ENCODE assay signal across 24 mouse cellular contexts in the genomic region with DNA sequence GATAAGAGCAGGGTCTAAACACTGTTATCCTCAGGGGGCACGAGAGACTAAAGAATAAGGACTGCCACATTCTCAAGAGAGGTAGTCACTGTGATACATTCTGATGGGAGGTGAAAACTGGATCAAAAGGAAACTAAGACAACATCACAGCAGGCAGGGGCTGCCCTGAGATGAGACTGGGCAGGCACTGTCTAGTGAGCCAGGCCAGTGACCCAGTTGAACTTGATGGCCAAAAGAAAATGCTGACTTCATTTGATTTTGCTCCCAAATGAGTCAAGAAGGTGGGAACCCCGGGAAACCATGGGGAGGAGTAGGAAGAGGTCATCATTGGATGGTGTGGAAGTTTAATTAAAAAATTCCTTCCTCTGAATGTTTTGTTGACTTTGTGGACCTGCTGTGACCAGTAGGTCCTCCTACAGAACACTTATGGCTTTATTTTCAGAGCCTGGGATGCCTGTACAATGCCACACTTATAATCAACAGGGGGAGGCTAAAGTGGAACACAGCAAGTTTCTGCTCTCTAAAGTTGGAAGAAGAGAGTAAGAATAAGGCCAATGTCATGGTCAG. TPM values are rescaled to one million over a fixed set of nuclear protein-coding genes. Genes with fewer than 3 reads are reported as not detected.
DNase-seq lines count a peak whose midpoint lies in the region; ATAC-seq and TF ChIP-seq lines count a peak whose summit lies in the region.
"Had no signal": no experiment of that assay in that cellular context is flagged by ENCODE, and none has a peak within 500 bp of the region (broad histone marks: within the 10 kb centered on the region; RNA-seq: fewer than 3 reads in every experiment).

No protein-coding gene starts in this region.

- WGBS in heart, adult 2 months, result 66% methylated on average over 2 of the region's 2 CpGs
- WGBS in kidney, embryonic 16.5 days, result 72% methylated on average over 2 of the region's 2 CpGs
- 62% methylated on average over 2 of the region's 2 CpGs for WGBS in kidney, adult 2 months
- 80% methylated on average over 2 of the region's 2 CpGs for WGBS in midbrain, embryonic 11.5 days

- TF ChIP-seq CTCF in heart, adult 2 months (IDR thresholded peaks at IDR 0.05), result no peak
- no peak for TF ChIP-seq CTCF in kidney, adult 2 months (conservative IDR thresholded peaks at IDR 0.05; ENCODE audit: insufficient read depth, insufficient read length, low read depth, low read length)
- no peak for TF ChIP-seq CTCF in Patski (IDR thresholded peaks at IDR 0.05)

- H3K27ac ChIP-seq in heart, adult 2 months, result no peak overlapping the region
- H3K27ac ChIP-seq in kidney, embryonic 16.5 days (ENCODE audit: low read length), result no peak overlapping the region
- no peak overlapping the region for H3K27ac ChIP-seq in kidney, adult 2 months (ENCODE audit: insufficient read depth, low read depth, low read length)
- H3K27ac ChIP-seq in midbrain, embryonic 11.5 days (ENCODE audit: low read depth, low read length), result no peak overlapping the region
- H3K27ac ChIP-seq: forebrain, embryonic 10.5 days; forebrain, embryonic 13.5 days; heart, embryonic 10.5 days; heart, embryonic 13.5 days; hindbrain, embryonic 14.5 days; hindbrain, postnatal 0 days had no signal

- no peaks in the 10 kb centered on the region; the same call in 1 of the 2 replicates for H3K36me3 ChIP-seq in heart, adult 2 months (ENCODE audit: control insufficient read depth, insufficient read depth, low read length)
- peaks cover 7% of the 10 kb centered on the region; the same call in 1 of the 2 replicates for H3K36me3 ChIP-seq in kidney, embryonic 16.5 days (ENCODE audit: insufficient read depth, low read length)
- H3K36me3 ChIP-seq in kidney, adult 2 months (ENCODE audit: control insufficient read depth, insufficient read depth, low read length), result no peaks in the 10 kb centered on the region; the same call in 1 of the 2 replicates
- H3K36me3 ChIP-seq in midbrain, embryonic 11.5 days (ENCODE audit: control insufficient read depth, insufficient read depth, low read length), result no peaks in the 10 kb centered on the region

- no peak for TF ChIP-seq POLR2A in heart, adult 2 months (IDR thresholded peaks at IDR 0.05; ENCODE audit: insufficient read depth, low read depth, low read length)
- TF ChIP-seq POLR2A in kidney, adult 2 months (IDR thresholded peaks at IDR 0.05; ENCODE audit: low read depth, low read length), result no peak

- H3K79me2 ChIP-seq in heart, adult 2 months (replicated peaks; ENCODE audit: control insufficient read depth, insufficient read depth, low read length), result peaks cover 2% of the 10 kb centered on the region

- peaks cover 6% of the 10 kb centered on the region; the same call in 1 of the 2 replicates for H3K9me3 ChIP-seq in kidney, embryonic 16.5 days (ENCODE audit: low read length)
- H3K9me3 ChIP-seq in midbrain, embryonic 11.5 days (ENCODE audit: control insufficient read depth, low read length), result peaks cover 3% of the 10 kb centered on the region; the same call in 1 of the 2 replicates
- H3K9me3 ChIP-seq: forebrain, embryonic 13.5 days had no signal

- CTCF ChIA-PET in Patski (lab: Charles Lee), result interaction anchor here (1.9 to 4.0 kb wide), 4 partner anchors 9 to 19 kb away, joined by 6 to 18 read pairs (median 9); no protein-coding TSS in a partner anchor

- ATAC-seq in kidney, embryonic 16.5 days (ENCODE audit: low FRiP score, low TSS enrichment), result peak; percentile 82
- peak; percentile 35 for ATAC-seq in Patski
- ATAC-seq in midbrain, embryonic 11.5 days (ENCODE audit: low FRiP score), result no peak
- ATAC-seq: forebrain, embryonic 13.5 days; forebrain, embryonic 16.5 days; hindbrain, postnatal 0 days had no signal

- in situ Hi-C loops in Patski (cut with MboI; ENCODE audit: low pct_unique_long_range_greater_than_20kb), result no loop called here

- H3K27me3 ChIP-seq in heart, adult 2 months (ENCODE audit: control insufficient read depth, insufficient read depth, low read length), result no peaks in the 10 kb centered on the region
- H3K27me3 ChIP-seq in kidney, embryonic 16.5 days (ENCODE audit: insufficient read depth, low read length), result no peaks in the 10 kb centered on the region
- H3K27me3 ChIP-seq in kidney, adult 2 months (replicated peaks; ENCODE audit: control insufficient read depth, insufficient read depth, low read length), result no peaks in the 10 kb centered on the region
- no peaks in the 10 kb centered on the region for H3K27me3 ChIP-seq in Patski
- H3K27me3 ChIP-seq in midbrain, embryonic 11.5 days (ENCODE audit: control insufficient read depth, insufficient read depth, low read length), result no peaks in the 10 kb centered on the region
- H3K27me3 ChIP-seq: forebrain, embryonic 13.5 days; heart, embryonic 13.5 days had no signal

- no peak overlapping the region for H3K9ac ChIP-seq in heart, adult 2 months (ENCODE audit: low read depth, low read length)
- no peak overlapping the region for H3K9ac ChIP-seq in kidney, embryonic 16.5 days (replicated peaks; ENCODE audit: low read length)
- no peak overlapping the region for H3K9ac ChIP-seq in midbrain, embryonic 11.5 days (ENCODE audit: low read length)
- H3K9ac ChIP-seq: forebrain, embryonic 13.5 days; heart, embryonic 13.5 days; hindbrain, embryonic 14.5 days had no signal

- peak; percentile 35 for DNase-seq in heart, adult 11 months
- DNase-seq in heart, adult 2 months, result no peak
- no peak for DNase-seq in kidney, adult 2 months
- DNase-seq in 3T3-L1 (ENCODE audit: low read depth, low spot score) (peak; percentile 8), Patski (ENCODE audit: low read depth, low spot score) (no peak)
- no peak for DNase-seq in midbrain, embryonic 11.5 days (ENCODE audit: low spot score, missing footprints)
- DNase-seq: adrenal gland, postnatal 10 days; adrenal gland, postnatal 36 days; B cell, adult 2 months; cerebellum, adult 18-20 months; cerebellum, adult 9-10 months; cerebellum, postnatal 14 days; gastrocnemius, postnatal 10 days; heart, adult 18-20 months; heart, postnatal 14 days; heart, postnatal 4 days had no signal

- no peak for TF ChIP-seq EP300 in heart, adult 2 months (IDR thresholded peaks at IDR 0.05; ENCODE audit: insufficient read depth, low read depth, low read length)

- H3K4me2 ChIP-seq in kidney, embryonic 16.5 days (replicated peaks; ENCODE audit: low read depth, low read length), result no peak overlapping the region
- no peak overlapping the region for H3K4me2 ChIP-seq in midbrain, embryonic 11.5 days
- H3K4me2 ChIP-seq: forebrain, embryonic 13.5 days; heart, embryonic 13.5 days; hindbrain, embryonic 14.5 days had no signal

- POLR2A ChIA-PET in Patski (lab: Charles Lee), result interaction anchor here (0.5 kb wide), 1 partner anchor 509 kb away, joined by 3 read pairs; no protein-coding TSS in a partner anchor

- no peaks in the 10 kb centered on the region for H3K4me1 ChIP-seq in heart, adult 2 months (ENCODE audit: control insufficient read depth, insufficient read depth, low read length)
- H3K4me1 ChIP-seq in kidney, embryonic 16.5 days (ENCODE audit: insufficient read depth, low read length), result 0 out of 2 replicates have a peak, but pooled peaks cover 2% of the 10 kb centered on the region
- no peaks in the 10 kb centered on the region for H3K4me1 ChIP-seq in kidney, adult 2 months (ENCODE audit: control insufficient read depth, insufficient read depth, low read length)
- no peaks in the 10 kb centered on the region for H3K4me1 ChIP-seq in midbrain, embryonic 11.5 days (ENCODE audit: control insufficient read depth, insufficient read depth, low read length)

- intact Hi-C loops in heart, adult 2 months (cut with DNase I), result no loop called here

- H3K4me3 ChIP-seq in heart, adult 2 months, result no peak overlapping the region
- H3K4me3 ChIP-seq in kidney, embryonic 16.5 days (ENCODE audit: low read length), result no peak overlapping the region
- H3K4me3 ChIP-seq in kidney, adult 2 months (ENCODE audit: insufficient read depth, low read depth, low read length), result no peak overlapping the region
- no peak overlapping the region for H3K4me3 ChIP-seq in midbrain, embryonic 11.5 days (ENCODE audit: low read depth, low read length)
- H3K4me3 ChIP-seq: forebrain, embryonic 10.5 days; forebrain, embryonic 13.5 days; heart, embryonic 10.5 days; heart, embryonic 13.5 days had no signal

RNA-seq across cellular contexts. Expression of gene Golim4, which starts 26.0 kb away (rescaled TPM):
- 10 to 100 TPM; 15.2 to 16.5 TPM for total RNA-seq in heart, adult 2 months (2021)
- 12.4 and 17.4 TPM in 2 replicates for polyA plus RNA-seq in heart, adult 2 months (2012; rRNA removed)
- 61.8 and 65.1 TPM in 2 replicates for polyA plus RNA-seq in kidney, embryonic 16.5 days (2015; fragmentation: Nextera tagmentation; extraction: Ambion mirVana)
- polyA plus RNA-seq in kidney, adult 2 months (2012; rRNA removed), result 16.9 and 17.7 TPM in 2 replicates
- polyA plus RNA-seq in Patski (2021), result 59.2 TPM
- 43.5 and 46.7 TPM in 2 replicates for polyA plus RNA-seq in midbrain, embryonic 11.5 days (2014; fragmentation: Nextera tagmentation; extraction: Ambion mirVana)

Comparison
In these comparisons a context has a peak if more than half of its experiments do, and no peak if none do; other contexts are left out.
1. DNase-seq: peak in heart, adult 11 months (single experiment) and 3T3-L1 (single experiment); none in heart, adult 2 months (0 of 2), kidney, adult 2 months (single experiment), Patski (single experiment) and midbrain, embryonic 11.5 days (single experiment).